Mouse (Mus musculus): Measurements from ENCODE around the gene Leng8.

- TF ChIP-seq CTCF (conservative IDR thresholded peaks at IDR 0.05 in 1 of 2, IDR thresholded peaks at IDR 0.05 in 1 of 2; ENCODE audit: low read depth in 2 of 2, low read length in 2 of 2) (no peak), RAD21 (IDR thresholded peaks at IDR 0.05; ENCODE audit: low read depth, low read length) (no peak), MAFK (IDR thresholded peaks at IDR 0.05; ENCODE audit: insufficient replicate concordance, low read length) (no peak)
These were observed 45.7 kb upstream of the Leng8 start for GRCm38 (mm10) chr7:4091170-4091569.
